In the genomic region with DNA sequence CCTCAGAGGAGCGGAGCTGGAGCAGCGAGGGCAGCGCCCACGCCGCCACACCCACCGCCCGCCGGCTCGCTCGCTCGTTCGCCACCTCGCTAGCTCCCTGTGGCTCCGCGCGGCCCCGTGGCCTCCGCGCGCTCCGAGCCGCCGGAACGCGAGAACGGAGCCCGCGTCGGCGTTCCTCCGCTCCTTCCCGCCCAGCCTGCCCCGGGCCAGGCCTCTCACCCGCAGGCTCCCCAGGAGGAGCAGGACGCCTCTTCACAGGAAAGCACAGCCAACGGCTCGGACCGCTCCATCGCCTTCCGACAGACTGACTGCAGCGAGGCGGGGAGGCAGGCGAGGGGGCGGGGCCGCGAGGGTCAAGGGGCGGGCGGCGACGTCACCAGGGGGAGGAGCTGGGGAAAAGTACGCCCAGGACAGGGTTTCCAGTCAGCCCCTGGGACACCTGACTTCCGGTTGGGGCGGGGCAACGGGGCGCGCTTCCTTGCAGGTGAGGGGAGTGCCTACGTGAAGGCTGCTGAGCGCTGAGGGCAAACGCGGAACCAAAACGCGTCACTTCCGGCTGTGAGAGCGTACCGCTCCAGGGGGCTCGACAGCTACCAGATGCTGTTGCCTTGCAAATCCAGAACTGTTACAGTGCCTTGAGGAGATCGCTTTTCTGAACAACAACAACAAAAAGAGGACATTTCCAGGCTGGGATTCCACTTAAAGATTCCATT, we compare ENCODE assay signal across 1 mouse cellular context.
TF ChIP-seq lines count a peak whose summit lies in the region.

TSS of gene Uba6 (minus strand) at position 355 of the 713 bp plus-strand sequence.

TF ChIP-seq in CH12.LX, 34 proteins besides CTCF, POLR2A, EP300 and RAD21 (continued from another document):
- TF ChIP-seq ZKSCAN1 (IDR thresholded peaks at IDR 0.05; ENCODE audit: borderline replicate concordance, low read depth, low read length), result no peak
- TF ChIP-seq JUN (IDR thresholded peaks at IDR 0.05; ENCODE audit: insufficient read depth, low read depth, low read length), result no peak
- TF ChIP-seq MXI1 (IDR thresholded peaks at IDR 0.05; ENCODE audit: low read depth, low read length), result peak; percentile 72
- peak; percentile 96; the same call in 1 of the 2 replicates for TF ChIP-seq POLR2AphosphoS2 (IDR thresholded peaks at IDR 0.05; ENCODE audit: low read depth, low read length)
- TF ChIP-seq NELFE (IDR thresholded peaks at IDR 0.05; ENCODE audit: low read depth, low read length), result peak; percentile 93
- TF ChIP-seq USF1 (IDR thresholded peaks at IDR 0.05; ENCODE audit: low read depth, low read length), result peak; percentile 82
- peak; percentile 84 for TF ChIP-seq SIN3A (IDR thresholded peaks at IDR 0.05; ENCODE audit: low read length)
- TF ChIP-seq GABPA (IDR thresholded peaks at IDR 0.05; ENCODE audit: insufficient replicate concordance, low read depth, low read length), result no peak; the same call in 1 of the 2 replicates
- TF ChIP-seq SMC3 (IDR thresholded peaks at IDR 0.05; ENCODE audit: low read depth, low read length), result no peak
- TF ChIP-seq CHD2 (IDR thresholded peaks at IDR 0.05; ENCODE audit: low read length), result 0 out of 2 replicates have a peak, but pooled peaks have one; percentile 7
- 0 out of 2 replicates have a peak, but pooled peaks have one; percentile 36 for TF ChIP-seq KAT2A (IDR thresholded peaks at IDR 0.05; ENCODE audit: insufficient replicate concordance, low read length)
- no peak for TF ChIP-seq PAX5 (IDR thresholded peaks at IDR 0.05; ENCODE audit: low read length)
- no peak for TF ChIP-seq ZC3H11A (IDR thresholded peaks at IDR 0.05; ENCODE audit: low read depth, low read length)
- TF ChIP-seq MAFK (IDR thresholded peaks at IDR 0.05; ENCODE audit: insufficient replicate concordance, low read length), result no peak
- TF ChIP-seq IRF4 (IDR thresholded peaks at IDR 0.05; ENCODE audit: low read depth, low read length), result peak; percentile 74
- TF ChIP-seq UBTF (IDR thresholded peaks at IDR 0.05; ENCODE audit: low read depth, low read length), result peak; percentile 76; the same call in 1 of the 2 replicates
- no peak for TF ChIP-seq MAZ (IDR thresholded peaks at IDR 0.05; ENCODE audit: low read depth, low read length)
- peak; percentile 64; the same call in 1 of the 2 replicates for TF ChIP-seq ZMIZ1 (IDR thresholded peaks at IDR 0.05; ENCODE audit: low read depth, low read length)
- peak; percentile 94 for TF ChIP-seq TBP (conservative IDR thresholded peaks at IDR 0.05; ENCODE audit: low read depth, low read length)
- TF ChIP-seq ETS1 (conservative IDR thresholded peaks at IDR 0.05; ENCODE audit: low read depth, low read length), result peak; percentile 53
- TF ChIP-seq HCFC1 (IDR thresholded peaks at IDR 0.05; ENCODE audit: low read depth, low read length), result peak; percentile 81
- TF ChIP-seq CHD1 (IDR thresholded peaks at IDR 0.05; ENCODE audit: low read depth, low read length), result no peak
